Mouse (Mus musculus) neural tube, embryonic 12.5 days (tissue): ENCODE results near the gene Nod2. TPM values are rescaled to one million over a fixed set of nuclear protein-coding genes. Genes with fewer than 3 reads are reported as not detected.

Source experiments
- ATAC-seq: fragments of 200-750 bp; cut with Nextera tagmentation; 2 replicates; pipeline ENCODE4 v1.8.0; 2017; ENCODE audit warnings: low read depth, mild to moderate bottlenecking, moderate TSS enrichment, moderate library complexity; ENCODE audit not compliant: low FRiP score
- H3K27ac ChIP-seq: fragments of 300-500 bp; sonication (generic); 2 replicates; pipeline ENCODE4 v1.5.1; 2016
- H3K27me3 ChIP-seq: fragments of 300-500 bp; sonication (generic); replicated peaks from 2 replicates; pipeline ENCODE4 v1.6.1; 2016; ENCODE audit warnings: mild to moderate bottlenecking
- H3K36me3 ChIP-seq: fragments of 300-500 bp; sonication (generic); 2 replicates; pipeline ENCODE4 v1.6.1; 2016; ENCODE audit warnings: mild to moderate bottlenecking
- H3K4me1 ChIP-seq: fragments of 300-500 bp; sonication (generic); 2 replicates; pipeline ENCODE4 v1.6.1; 2016
- H3K4me2 ChIP-seq: fragments of 300-500 bp; sonication (generic); replicated peaks from 2 replicates; pipeline ENCODE4 v1.6.1; 2016; ENCODE audit warnings: mild to moderate bottlenecking
- H3K4me3 ChIP-seq: fragments of 300-500 bp; sonication (generic); 2 replicates; pipeline ENCODE4 v1.5.1; 2016
- H3K9ac ChIP-seq: fragments of 300-500 bp; sonication (generic); 2 replicates; pipeline ENCODE4 v1.6.1; 2016; ENCODE audit warnings: mild to moderate bottlenecking
- H3K9me3 ChIP-seq: fragments of 300-500 bp; sonication (generic); 2 replicates; pipeline ENCODE4 v1.6.1; 2016; ENCODE audit warnings: mild to moderate bottlenecking
- WGBS: fragments of 180-500 bp; shearing (Covaris S2); methylation state at CpG from one replicate; pipeline ENCODE4 v1.1.7; 2016; 5-methylcytosine and 5-hydroxymethylcytosine counted together
- polyA plus RNA-seq: library from polyadenylated mRNA; unstranded; fragments of >200 nt; fragmentation: Nextera tagmentation; extraction: Ambion mirVana; gene quantifications from 2 replicates; pipeline ENCODE4 v1.2.1, GENCODE M21; 2016

Nod2 gene
- polyA plus RNA-seq, 1 experiment from 2014 or later, result 0.16 TPM

DNA sequence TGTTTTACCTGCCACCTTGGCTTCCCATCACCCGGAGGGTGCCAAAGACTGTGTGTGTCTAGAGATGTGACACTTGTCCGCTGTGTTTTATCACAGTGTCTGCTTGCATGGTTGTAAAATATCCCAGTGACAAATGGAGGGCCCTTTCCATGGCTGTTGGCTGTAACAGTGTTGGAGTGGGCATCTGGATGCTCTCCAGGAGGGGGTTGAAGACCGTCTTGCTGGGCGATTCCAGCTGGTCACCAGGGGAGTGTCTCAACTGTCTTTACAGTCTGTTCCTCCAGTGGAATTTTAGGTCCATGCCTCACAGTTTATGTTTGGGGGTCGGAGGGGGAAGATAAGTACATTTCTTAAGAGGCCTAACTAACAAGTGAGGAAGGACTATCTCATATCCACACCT is 26.2 kb upstream of the Nod2 start:
- no peaks in the 10 kb centered on the region for H3K4me1 ChIP-seq
- ATAC-seq, result no peak
- no peak overlapping the region for H3K9ac ChIP-seq
- no peak overlapping the region for H3K4me3 ChIP-seq
- H3K9me3 ChIP-seq, result no peaks in the 10 kb centered on the region
- peaks cover 5% of the 10 kb centered on the region for H3K27me3 ChIP-seq
- H3K27ac ChIP-seq, result no peak overlapping the region
- WGBS, result 62% methylated on average over 5 of the region's 5 CpGs
- no peaks in the 10 kb centered on the region for H3K36me3 ChIP-seq
- no peak overlapping the region for H3K4me2 ChIP-seq

DNA sequence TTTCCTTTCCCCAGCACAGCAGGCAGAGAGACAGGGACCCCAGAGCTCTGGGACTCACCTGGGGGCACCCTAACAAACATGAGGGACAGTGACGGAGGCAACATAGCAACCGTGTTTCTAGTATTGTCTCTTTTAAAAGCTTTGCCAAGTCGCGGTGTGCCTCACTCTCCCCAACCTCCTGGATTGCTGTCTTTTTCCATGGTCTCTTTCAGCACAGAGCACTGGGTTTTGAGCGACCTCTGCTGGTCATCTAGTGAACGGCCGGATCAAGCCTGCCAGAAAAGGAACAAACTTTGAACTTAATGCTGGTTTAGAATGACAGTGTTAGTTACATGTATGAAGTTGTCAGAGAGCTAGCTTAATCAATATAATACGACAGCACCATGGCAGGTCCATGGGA is 25.7 kb upstream of the Nod2 start:
- WGBS, result under 1% methylated on average over 8 of the region's 8 CpGs
- H3K4me3 ChIP-seq, result no peak overlapping the region
- H3K36me3 ChIP-seq, result no peaks in the 10 kb centered on the region
- peaks cover 8% of the 10 kb centered on the region for H3K27me3 ChIP-seq
- no peak for ATAC-seq
- H3K27ac ChIP-seq, result no peak overlapping the region
- H3K4me1 ChIP-seq, result no peaks in the 10 kb centered on the region
- H3K4me2 ChIP-seq, result no peak overlapping the region
- no peaks in the 10 kb centered on the region for H3K9me3 ChIP-seq
- no peak overlapping the region for H3K9ac ChIP-seq

DNA sequence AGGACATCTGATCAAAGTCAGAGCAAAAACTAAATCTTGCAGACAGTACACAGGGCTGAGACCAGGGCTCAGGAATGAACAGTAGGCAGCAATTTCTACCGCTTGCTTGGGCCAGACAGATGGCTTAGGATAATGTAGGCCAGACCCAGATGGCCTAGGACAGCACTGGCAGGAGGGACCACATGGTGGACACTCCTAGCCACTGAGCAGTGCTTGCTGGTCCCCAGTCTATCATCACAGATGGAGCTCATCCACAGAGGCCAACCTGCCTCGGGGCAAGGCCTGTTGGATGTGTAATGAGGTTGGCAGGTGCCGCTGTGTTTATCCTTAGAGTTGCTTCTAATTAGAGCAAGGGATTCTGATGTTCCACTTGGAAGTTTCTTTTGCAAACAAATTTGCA is 23.8 kb upstream of the Nod2 start:
- H3K27me3 ChIP-seq, result peaks cover 18% of the 10 kb centered on the region

DNA sequence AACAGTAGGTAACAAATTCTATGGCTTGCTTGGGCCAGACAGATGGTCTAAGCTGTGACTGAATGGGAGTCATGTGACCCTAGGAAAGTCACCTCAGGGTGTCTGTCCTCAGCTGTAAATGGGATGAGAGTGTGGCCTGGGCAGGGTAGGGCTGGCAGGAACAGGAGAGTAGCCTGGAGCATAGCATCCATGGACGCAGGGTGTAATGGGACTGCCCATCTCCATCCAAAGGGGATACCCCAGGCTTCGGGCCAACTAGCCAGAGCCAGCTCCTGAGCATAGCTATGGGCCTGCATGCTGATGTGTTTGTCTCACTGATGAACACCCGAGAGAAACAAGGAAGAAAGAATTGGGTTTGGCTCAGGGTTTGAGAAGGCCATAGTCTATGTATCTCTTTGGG is 22.8 kb upstream of the Nod2 start:
- ATAC-seq, result no peak
- H3K4me3 ChIP-seq, result no peak overlapping the region
- peaks cover 25% of the 10 kb centered on the region for H3K27me3 ChIP-seq
- no peaks in the 10 kb centered on the region for H3K36me3 ChIP-seq
- no peak overlapping the region for H3K9ac ChIP-seq
- no peaks in the 10 kb centered on the region for H3K9me3 ChIP-seq
- H3K4me2 ChIP-seq, result no peak overlapping the region
- H3K4me1 ChIP-seq, result peaks cover 8% of the 10 kb centered on the region; the same call in 1 of the 2 replicates
- WGBS, result 83% methylated on average over 3 of the region's 3 CpGs
- no peak overlapping the region for H3K27ac ChIP-seq

More for the DNA sequence above, 23.8 kb upstream of the Nod2 start:
- no peak for ATAC-seq
- no peak overlapping the region for H3K27ac ChIP-seq
- no peak overlapping the region for H3K4me2 ChIP-seq
- H3K36me3 ChIP-seq, result no peaks in the 10 kb centered on the region
- WGBS, result 63% methylated on average over 3 of the region's 3 CpGs
- no peaks in the 10 kb centered on the region for H3K9me3 ChIP-seq
- H3K4me1 ChIP-seq, result peaks cover 7% of the 10 kb centered on the region; the same call in 1 of the 2 replicates
- no peak overlapping the region for H3K9ac ChIP-seq
- no peak overlapping the region for H3K4me3 ChIP-seq

DNA sequence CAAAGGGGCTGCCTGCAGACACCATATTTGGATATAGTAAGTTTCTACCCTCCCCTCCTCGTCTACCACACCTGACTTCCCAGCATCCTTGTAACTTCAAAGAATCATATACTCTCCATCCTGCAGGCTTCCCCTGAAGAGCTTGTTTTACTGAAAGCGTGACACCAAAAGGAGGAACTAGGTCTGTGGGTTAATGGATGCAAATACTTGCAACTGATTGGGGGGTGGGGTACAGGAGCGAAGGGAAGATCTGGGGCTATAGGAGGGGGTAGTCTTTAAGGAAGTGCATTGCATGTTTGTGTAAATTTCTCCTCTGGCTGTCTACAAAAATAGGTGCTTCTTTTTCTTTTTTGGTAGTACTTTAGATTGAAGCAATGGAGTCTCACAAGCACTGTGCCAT is 20.7 kb upstream of the Nod2 start:
- H3K4me2 ChIP-seq, result no peak overlapping the region
- WGBS, result 76% methylated on average over 3 of the region's 3 CpGs

DNA sequence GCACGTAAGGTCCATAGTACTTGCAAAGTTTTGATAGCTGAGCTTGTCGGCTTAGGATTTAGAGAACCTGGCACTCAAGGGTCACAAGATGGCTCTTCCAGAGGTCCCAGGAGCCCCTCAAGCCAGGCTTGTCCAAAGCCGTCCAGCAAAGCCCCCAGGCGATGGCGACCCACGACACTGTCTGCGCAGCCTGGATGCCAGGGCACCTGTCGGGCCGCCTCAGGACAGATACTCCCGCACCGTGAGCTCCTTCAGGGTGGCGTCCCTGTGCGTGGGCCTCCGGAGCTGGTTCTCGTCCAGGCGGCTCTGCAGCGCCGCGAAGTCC is 20.2 kb upstream of the Nod2 start:
- Histone ChIP-seq H3K36me3 (no peaks in the 10 kb centered on the region), H3K4me1 (peaks cover 8% of the 10 kb centered on the region; the same call in 1 of the 2 replicates), H3K27ac (no peak overlapping the region), H3K4me3 (peak overlapping the region; percentile 48), H3K27me3 (peaks cover 25% of the 10 kb centered on the region), H3K9me3 (no peaks in the 10 kb centered on the region), H3K4me2 (peak overlapping the region; percentile 91), H3K9ac (peak overlapping the region; percentile 70)
- 15% methylated on average over 19 of the region's 19 CpGs for WGBS
- ATAC-seq, result 0 out of 2 replicates have a peak, but pooled peaks have one; percentile 3

More for the DNA sequence above, 20.7 kb upstream of the Nod2 start:
- Histone ChIP-seq H3K4me3 (no peak overlapping the region), H3K27me3 (peaks cover 25% of the 10 kb centered on the region), H3K27ac (no peak overlapping the region), H3K36me3 (no peaks in the 10 kb centered on the region), H3K9ac (no peak overlapping the region), H3K9me3 (no peaks in the 10 kb centered on the region), H3K4me1 (peaks cover 8% of the 10 kb centered on the region; the same call in 1 of the 2 replicates)
- ATAC-seq, result no peak

DNA sequence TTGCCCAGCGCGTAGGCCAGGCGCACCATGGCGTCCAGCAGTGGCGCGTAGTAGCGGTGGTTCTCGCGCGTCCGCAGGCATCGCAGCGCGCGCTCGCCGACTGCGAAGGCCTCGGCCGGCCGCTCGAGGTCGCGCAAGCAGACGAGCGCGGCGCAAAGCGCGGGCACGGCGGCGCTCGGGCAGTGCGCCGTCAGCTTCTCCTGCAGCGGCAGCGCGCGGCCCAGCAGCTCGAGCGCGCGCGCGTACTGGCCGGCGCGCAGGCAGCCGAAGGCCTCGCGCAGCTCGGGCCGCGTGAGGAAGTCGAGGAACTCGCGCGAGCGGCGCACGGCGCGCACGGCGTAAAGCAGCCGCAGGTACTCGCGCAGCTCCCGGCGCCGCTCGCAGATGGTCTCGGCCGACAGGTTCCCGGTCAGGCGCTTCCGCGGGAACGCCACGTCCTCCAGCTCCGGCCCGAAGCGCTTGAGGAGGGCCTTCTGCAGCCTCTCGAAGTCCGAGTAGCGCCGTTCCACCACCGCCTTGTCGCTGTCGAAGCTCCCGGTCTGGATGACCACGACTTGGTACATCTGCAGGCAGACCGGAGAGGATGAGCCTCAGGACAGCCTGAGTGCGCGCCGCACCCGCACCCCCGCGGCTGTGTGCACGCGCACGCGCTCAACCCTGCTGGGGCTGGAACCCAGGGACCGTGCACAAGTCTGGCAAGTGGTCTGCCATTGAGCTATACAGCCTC is 19.7 kb upstream of the Nod2 start:
- Histone ChIP-seq H3K4me3 (peak overlapping the region; percentile 48), H3K36me3 (no peaks in the 10 kb centered on the region), H3K4me2 (peak overlapping the region; percentile 91), H3K27ac (no peak overlapping the region), H3K9me3 (no peaks in the 10 kb centered on the region), H3K4me1 (peaks cover 8% of the 10 kb centered on the region; the same call in 1 of the 2 replicates), H3K27me3 (peaks cover 25% of the 10 kb centered on the region), H3K9ac (peak overlapping the region; percentile 70)
- WGBS, result under 1% methylated on average over 105 of the region's 105 CpGs
- peak; percentile 72 for ATAC-seq

DNA sequence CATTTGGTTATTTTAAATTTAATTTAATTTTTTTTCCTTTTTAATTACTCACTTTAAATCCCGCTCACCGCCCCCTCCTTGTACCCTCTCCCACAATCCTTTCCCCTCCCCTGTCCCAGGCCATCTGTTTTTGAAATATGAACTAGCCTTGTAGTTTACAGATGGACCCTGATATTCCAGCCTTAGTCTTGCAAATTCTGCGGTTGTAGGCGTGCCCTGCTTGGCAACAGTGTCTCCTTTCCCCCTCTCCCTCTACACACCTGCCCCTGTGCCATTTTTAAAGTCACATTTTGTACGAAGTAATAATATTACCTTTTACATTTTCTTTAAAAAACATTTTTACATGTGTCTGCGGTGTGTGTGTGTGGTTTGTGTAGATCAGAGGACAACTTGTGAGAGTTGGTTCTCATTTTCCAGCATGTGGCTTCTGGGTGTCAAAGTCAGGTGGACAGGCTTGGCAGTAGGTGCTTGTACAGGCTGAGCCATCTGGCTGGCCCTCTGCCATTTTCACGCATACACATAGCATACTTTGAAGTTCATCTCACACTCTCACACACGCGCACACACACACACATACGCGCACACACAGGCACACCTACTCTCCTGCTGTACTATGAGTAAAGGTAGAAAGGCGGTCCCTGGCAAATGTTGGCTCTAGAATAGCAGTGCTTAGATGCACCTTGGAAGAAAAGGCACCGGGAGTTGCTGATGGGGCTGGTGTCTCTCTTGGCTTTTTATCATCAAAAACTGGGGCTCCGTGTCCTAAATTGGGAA is 18.9 kb upstream of the Nod2 start:
- ATAC-seq, result no peak
- Histone ChIP-seq H3K27me3 (peaks cover 25% of the 10 kb centered on the region), H3K4me2 (peak overlapping the region; percentile 91), H3K4me1 (peaks cover 8% of the 10 kb centered on the region; the same call in 1 of the 2 replicates), H3K36me3 (no peaks in the 10 kb centered on the region), H3K9ac (peak overlapping the region; percentile 70), H3K9me3 (no peaks in the 10 kb centered on the region), H3K4me3 (peak overlapping the region; percentile 48), H3K27ac (no peak overlapping the region)
- 67% methylated on average over 14 of the region's 14 CpGs for WGBS

DNA sequence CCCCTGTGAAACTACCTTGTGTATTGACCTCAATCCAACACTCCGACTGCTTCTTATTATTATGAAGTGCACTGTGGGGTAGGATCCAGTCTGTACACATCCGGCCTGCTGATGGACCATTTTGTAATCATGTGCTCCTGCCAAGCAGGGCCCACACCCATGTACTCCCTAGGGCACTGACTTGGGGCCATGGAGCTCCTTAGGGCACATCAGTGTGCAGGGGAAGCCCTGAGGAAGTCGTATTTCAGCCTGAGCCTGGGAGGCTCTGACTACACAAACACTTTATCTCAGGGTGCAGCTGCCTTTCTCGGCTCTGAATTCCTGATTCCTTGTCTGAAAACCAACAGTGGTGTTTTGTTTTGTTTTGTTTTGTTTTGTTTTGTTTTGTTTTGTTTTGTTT is 16.9 kb upstream of the Nod2 start:
- ATAC-seq, result no peak
- H3K9ac ChIP-seq, result no peak overlapping the region
- H3K9me3 ChIP-seq, result no peaks in the 10 kb centered on the region
- H3K4me1 ChIP-seq, result peaks cover 8% of the 10 kb centered on the region; the same call in 1 of the 2 replicates
- H3K4me3 ChIP-seq, result no peak overlapping the region
- H3K27ac ChIP-seq, result no peak overlapping the region
- H3K4me2 ChIP-seq, result no peak overlapping the region
- 76% methylated on average over 4 of the region's 4 CpGs for WGBS
- no peaks in the 10 kb centered on the region for H3K36me3 ChIP-seq
- H3K27me3 ChIP-seq, result peaks cover 21% of the 10 kb centered on the region

DNA sequence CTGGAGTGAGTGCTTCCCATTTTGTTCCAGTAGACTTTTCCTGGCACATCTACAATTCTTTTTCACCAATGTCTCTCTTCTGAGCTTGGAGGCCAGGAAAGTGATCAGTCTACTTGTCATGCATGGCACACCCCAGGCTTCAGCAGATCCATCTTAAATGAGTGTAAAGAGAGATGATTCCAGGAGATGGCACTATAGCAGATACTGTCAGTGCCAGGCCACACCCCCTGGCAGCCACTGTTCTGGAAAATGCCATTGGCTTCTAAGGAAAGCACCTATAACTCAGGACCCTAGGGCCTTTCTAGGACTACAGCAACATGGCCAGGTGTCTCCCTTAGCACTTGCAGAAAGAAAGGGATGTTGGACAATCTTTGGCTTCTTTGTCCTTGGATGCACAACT is 16.0 kb upstream of the Nod2 start:
- Histone ChIP-seq H3K36me3 (no peaks in the 10 kb centered on the region), H3K27ac (no peak overlapping the region), H3K4me2 (no peak overlapping the region), H3K9me3 (no peaks in the 10 kb centered on the region), H3K4me1 (peaks cover 8% of the 10 kb centered on the region; the same call in 1 of the 2 replicates), H3K9ac (no peak overlapping the region), H3K27me3 (peaks cover 18% of the 10 kb centered on the region), H3K4me3 (no peak overlapping the region)
- ATAC-seq, result no peak

DNA sequence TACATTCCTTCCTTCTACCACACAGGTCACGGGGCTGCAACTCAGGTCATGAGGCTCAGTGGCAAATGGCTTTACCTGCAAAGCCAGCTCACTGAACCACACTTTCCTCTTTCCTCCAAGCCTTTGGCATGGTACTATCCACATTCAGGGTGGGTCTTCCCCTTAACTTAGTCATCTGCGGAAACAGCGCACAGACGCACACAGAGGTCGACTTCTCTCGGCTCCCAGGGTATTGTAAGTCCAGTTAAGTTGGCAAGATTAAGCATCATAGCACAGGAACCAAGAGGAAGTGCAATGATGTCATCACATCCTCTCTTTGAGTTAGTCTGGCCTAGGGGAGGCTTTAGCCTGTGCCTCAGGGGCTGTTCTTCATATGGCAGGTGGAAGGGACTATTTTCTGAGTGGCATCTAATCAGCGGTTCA is 13.8 kb upstream of the Nod2 start:
- H3K27ac ChIP-seq, result no peak overlapping the region
- no peak overlapping the region for H3K9ac ChIP-seq
- H3K4me3 ChIP-seq, result no peak overlapping the region
- H3K9me3 ChIP-seq, result no peaks in the 10 kb centered on the region
- 90% methylated on average over 7 of the region's 7 CpGs for WGBS
- H3K4me2 ChIP-seq, result no peak overlapping the region
- peaks cover 6% of the 10 kb centered on the region for H3K27me3 ChIP-seq
- no peak for ATAC-seq
- H3K36me3 ChIP-seq, result no peaks in the 10 kb centered on the region
- peaks cover 1% of the 10 kb centered on the region; the same call in 1 of the 2 replicates for H3K4me1 ChIP-seq

DNA sequence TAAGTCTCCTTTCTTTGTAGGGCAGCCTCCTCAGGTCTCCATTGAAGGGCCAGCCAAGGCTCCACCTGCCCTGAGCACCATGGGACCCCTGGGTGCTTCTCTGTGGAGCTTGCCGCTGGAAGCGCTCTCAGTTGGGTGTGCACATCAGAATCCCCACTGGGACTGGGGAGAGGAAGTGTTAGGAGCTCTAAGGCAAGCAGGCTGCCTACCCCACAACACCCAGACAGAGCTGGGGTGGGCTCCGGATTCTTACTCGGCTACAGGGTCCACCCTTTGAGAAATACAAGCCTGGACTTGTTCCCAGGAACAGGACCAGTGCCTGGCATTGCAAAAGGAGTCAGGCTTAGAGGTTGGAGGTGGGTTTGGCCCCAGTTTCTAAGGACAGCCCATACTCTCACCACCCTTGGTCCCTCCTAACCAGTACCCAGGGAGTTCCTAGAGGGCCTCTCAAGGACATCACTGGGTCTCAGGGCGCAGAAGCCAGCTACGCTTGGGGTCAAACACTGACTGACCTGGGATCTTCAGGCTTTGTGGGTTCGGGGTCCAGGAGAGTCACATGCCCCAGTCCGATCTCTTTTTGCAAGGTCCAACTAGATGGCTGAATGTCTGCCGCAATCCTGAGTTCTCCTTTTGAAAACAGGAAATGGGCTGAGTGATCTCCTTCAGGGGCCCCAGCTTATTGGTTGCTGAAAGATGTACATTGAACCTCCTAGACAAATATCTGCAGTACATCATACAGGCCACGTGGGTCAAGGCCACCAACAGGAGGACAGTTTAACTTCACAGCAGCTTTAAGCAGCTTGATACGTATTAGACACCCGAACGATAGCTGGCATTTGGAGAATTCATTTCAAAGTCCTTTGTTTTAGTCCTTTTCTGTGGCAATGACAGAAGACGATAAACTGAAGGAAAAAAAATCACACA is 11.4 kb upstream of the Nod2 start, which contains the start of gene Snx20:
Gene Snx20 (minus strand): TSS at position 655 of the 924 bp plus-strand sequence.
- no peaks in the 10 kb centered on the region for H3K36me3 ChIP-seq
- H3K4me3 ChIP-seq, result no peak within 1 kb of the TSS
- H3K9me3 ChIP-seq, result no peaks in the 10 kb centered on the region
- no peak for ATAC-seq
- no peak within 1 kb of the TSS for H3K4me2 ChIP-seq
- WGBS, result 88% methylated on average over 14 of the region's 14 CpGs
- no peaks in the 10 kb centered on the region for H3K4me1 ChIP-seq
- no peak within 1 kb of the TSS for H3K27ac ChIP-seq
- H3K9ac ChIP-seq, result no peak within 1 kb of the TSS
- H3K27me3 ChIP-seq, result no peaks in the 10 kb centered on the region
